Mouse (Mus musculus) myocyte (in vitro differentiated cells): Measurements from ENCODE around the gene Slc7a10.
"Not testable (repeated sequence)": the region's sequence is repeated elsewhere in the genome, so short reads cannot be mapped to it uniquely, and the experiment has no call there.

ENCODE experiments used
- MYOD1 ChIP-seq, 3 experiments: IDR thresholded peaks; one replicate each; pipeline ENCODE4 v1.6.1; 2011; ENCODE audit warnings: control low read depth in 2 of 3, low read depth in 2 of 3, mild to moderate bottlenecking in 2 of 3, moderate library complexity in 1 of 3; ENCODE audit not compliant: insufficient read length in 2 of 3, control insufficient read depth in 1 of 3
- POLR2A ChIP-seq: IDR thresholded peaks from one replicate; pipeline ENCODE4 v1.6.1; 2011; ENCODE audit warnings: low read depth, mild to moderate bottlenecking, control low read depth, moderate library complexity; ENCODE audit not compliant: insufficient read length

DNA sequence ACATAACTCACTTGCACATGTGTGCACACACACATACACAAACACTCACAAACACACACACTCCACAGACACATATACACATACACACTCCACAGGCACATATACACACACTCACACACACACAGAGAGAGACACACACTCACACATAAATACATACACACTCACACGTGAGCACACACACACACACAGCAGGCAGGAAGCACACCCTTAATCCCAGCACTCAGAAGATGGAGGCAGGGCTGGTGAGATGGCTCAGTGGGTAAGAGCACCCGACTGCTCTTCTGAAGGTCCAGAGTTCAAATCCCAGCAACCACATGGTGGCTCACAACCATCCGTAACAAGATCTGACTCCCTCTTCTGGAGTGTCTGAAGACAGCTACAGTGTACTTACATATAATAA, 51.8 kb downstream of the Slc7a10 start:
- TF ChIP-seq MYOD1 (IDR thresholded peaks at IDR 0.05; ENCODE audit: control insufficient read depth in 1 of 3, insufficient read length in 2 of 3, low read depth in 2 of 3); POLR2A: not testable (repeated sequence)
